Mouse (Mus musculus) adrenal gland, postnatal 0 days (tissue): ENCODE measurements around the gene Timeless. TPM values are rescaled to one million over a fixed set of nuclear protein-coding genes. Genes with fewer than 3 reads are reported as not detected.

Experiments
- polyA plus RNA-seq: library from polyadenylated mRNA; unstranded; fragments of >200 nt; fragmentation: Nextera tagmentation; extraction: Ambion mirVana; gene quantifications from 2 replicates; pipeline ENCODE4 v1.2.1, GENCODE M21; 2015

Timeless gene
- polyA plus RNA-seq, result 14.5 and 19.1 TPM in 2 replicates

GRCm38 (mm10) chr10:128231697-128232419 lies at the start of gene Timeless:
Gene Timeless (plus strand): TSS chr10:128232065.

GRCm38 (mm10) chr10:128194024-128194550 lies 37.8 kb upstream of the Timeless start, which contains the start of gene Gls2:
Gene Gls2 (plus strand): TSS chr10:128194457.

GRCm38 (mm10) chr10:128211390-128212108 lies 20.3 kb upstream of the Timeless start, which contains the start of gene Spryd4:
Gene Spryd4 (minus strand): TSS chr10:128211807.

GRCm38 (mm10) chr10:128225538-128225937 lies 6.3 kb upstream of the Timeless start, which contains the start of gene Mip:
Gene Mip (plus strand): TSS chr10:128225838.

GRCm38 (mm10) chr10:128253677-128254255 lies 21.9 kb downstream of the Timeless start, which contains the start of gene Apon:
Gene Apon (plus strand): TSS chr10:128254096.

GRCm38 (mm10) chr10:128268371-128268770 lies 36.5 kb downstream of the Timeless start, which contains the start of gene Apof:
Gene Apof (plus strand): TSS chr10:128268671.

GRCm38 (mm10) chr10:128270287-128270841 lies 38.5 kb downstream of the Timeless start, which contains the start of gene Stat2:
Gene Stat2 (plus strand): TSS chr10:128270559.

GRCm38 (mm10) chr10:128298702-128299171 lies 66.9 kb downstream of the Timeless start, which contains the start of gene Il23a:
Gene Il23a (minus strand): TSS chr10:128298752.

Other genes starting within 250 kb of the Timeless start
- 0.28 and 1.3 TPM in 2 replicates for gene Hsd17b6, start 224.5 kb upstream of the Timeless start, polyA plus RNA-seq
- gene Prim1, start 216.9 kb upstream of the Timeless start, polyA plus RNA-seq, result 30.2 and 33.2 TPM in 2 replicates
- 713 and 807 TPM in 2 replicates for gene Naca, start 196.5 kb upstream of the Timeless start, polyA plus RNA-seq
- gene Ptges3, start 173.1 kb upstream of the Timeless start, polyA plus RNA-seq, result 289 and 319 TPM in 2 replicates
- gene Atp5b, start 148.8 kb upstream of the Timeless start, polyA plus RNA-seq, result 1,494 and 2,088 TPM in 2 replicates
- 7.6 and 11.3 TPM in 2 replicates for gene Baz2a, start 140.5 kb upstream of the Timeless start, polyA plus RNA-seq
- 23.6 and 24.9 TPM in 2 replicates for gene Rbms2, start 51.8 kb upstream of the Timeless start, polyA plus RNA-seq
- 2.2 and 2.7 TPM in 2 replicates for gene Gls2, start 37.6 kb upstream of the Timeless start, polyA plus RNA-seq
- gene Spryd4, start 20.3 kb upstream of the Timeless start, polyA plus RNA-seq, result 23.9 and 27.8 TPM in 2 replicates
- not detected in 2 replicates for gene Mip, start 6.2 kb upstream of the Timeless start, polyA plus RNA-seq
- 0.97 and 1.8 TPM in 2 replicates for gene Apon, start 22.0 kb downstream of the Timeless start, polyA plus RNA-seq
- 60.4 and 84.4 TPM in 2 replicates for gene Apof, start 36.6 kb downstream of the Timeless start, polyA plus RNA-seq
- gene Stat2, start 38.5 kb downstream of the Timeless start, polyA plus RNA-seq, result 14.1 and 24.5 TPM in 2 replicates
- gene Il23a, start 66.7 kb downstream of the Timeless start, polyA plus RNA-seq, result 0.14 and 0.21 TPM in 2 replicates
- gene Pan2, start 71.3 kb downstream of the Timeless start, polyA plus RNA-seq, result 10.9 and 16.2 TPM in 2 replicates
- 400 and 428 TPM in 2 replicates for gene Cnpy2, start 90.4 kb downstream of the Timeless start, polyA plus RNA-seq
- 71.7 and 98.5 TPM in 2 replicates for gene Cs, start 105.7 kb downstream of the Timeless start, polyA plus RNA-seq
- gene Coq10a, start 136.9 kb downstream of the Timeless start, polyA plus RNA-seq, result 18.7 and 34.1 TPM in 2 replicates
- 6.2 and 9.2 TPM in 2 replicates for gene Ankrd52, start 145.1 kb downstream of the Timeless start, polyA plus RNA-seq
- 1.5 and 1.7 TPM in 2 replicates for gene Slc39a5, start 169.2 kb downstream of the Timeless start, polyA plus RNA-seq
- gene Nabp2, start 179.4 kb downstream of the Timeless start, polyA plus RNA-seq, result 66.1 and 77.6 TPM in 2 replicates
- gene Rnf41, start 179.6 kb downstream of the Timeless start, polyA plus RNA-seq, result 28.0 and 29.6 TPM in 2 replicates
- 49.6 and 55.3 TPM in 2 replicates for gene Smarcc2, start 227.2 kb downstream of the Timeless start, polyA plus RNA-seq